Mouse (Mus musculus): ENCODE data around the gene Lancl2.

DNA sequence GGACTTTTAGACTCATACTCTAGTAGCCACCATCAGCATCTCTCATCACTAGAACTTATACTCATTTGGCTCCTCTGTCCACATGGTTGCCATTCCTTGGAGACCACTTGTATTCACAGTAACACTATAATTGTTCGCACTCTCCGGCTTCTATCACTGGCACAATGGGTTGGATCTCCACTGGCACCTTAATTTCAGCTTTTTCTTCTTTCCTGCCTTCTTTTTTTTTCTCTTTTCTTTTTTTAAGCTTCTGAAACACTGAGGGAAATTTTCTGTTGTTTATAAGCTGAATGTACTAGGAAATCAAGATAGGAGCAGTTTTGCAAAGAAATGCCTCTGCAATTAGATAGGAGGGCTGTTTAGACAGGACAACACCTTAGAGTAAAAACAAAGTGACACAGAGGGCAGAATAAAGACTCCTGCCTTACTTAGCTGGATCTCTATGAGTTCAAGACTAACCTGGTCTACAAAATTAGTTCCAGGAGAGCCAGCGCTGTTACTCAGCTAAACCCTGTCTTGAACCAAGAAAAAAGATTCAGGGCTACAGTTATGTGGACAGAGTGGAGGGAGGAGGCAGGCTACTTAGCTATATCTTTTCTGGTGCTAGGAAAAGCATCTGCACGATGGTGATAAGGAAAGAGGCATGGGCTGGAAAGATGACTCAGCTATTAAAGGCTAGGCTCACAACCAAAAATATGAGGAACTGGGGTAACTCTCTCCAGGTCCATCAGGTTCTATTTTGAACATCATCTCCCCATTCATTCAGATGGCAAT is 42.8 kb downstream of the Lancl2 start:
- TF ChIP-seq POLR2A (IDR thresholded peaks at IDR 0.05; ENCODE audit: low read depth, low read length) = no peak
- no peak for TF ChIP-seq CTCF (IDR thresholded peaks at IDR 0.05; ENCODE audit: borderline replicate concordance, insufficient read depth, low read length)

All from embryonic fibroblast, embryonic 13.5 days (primary cell).